Mouse (Mus musculus) gastrocnemius, adult 2 months (tissue): Measurements from ENCODE around the gene Tada3. TPM values are rescaled to one million over a fixed set of nuclear protein-coding genes. Genes with fewer than 3 reads are reported as not detected.
A peak's percentile ranks its signal among the peaks of the same experiment; 100 is the strongest.

Experiments
- DNase-seq: peaks from one replicate; pipeline ENCODE4 v3.0.0; 2022
- H3K27ac ChIP-seq: fragments of 200-600 bp; 2 replicates; pipeline ENCODE4 v1.8.1; 2022; ENCODE audit warnings: mild to moderate bottlenecking
- H3K4me3 ChIP-seq: fragments of 200-600 bp; 2 replicates; pipeline ENCODE4 v1.8.1; 2022; ENCODE audit warnings: mild to moderate bottlenecking, moderate library complexity
- CTCF ChIP-seq: fragments of 200-600 bp; IDR thresholded peaks from 2 replicates; pipeline ENCODE4 v1.8.1; 2022; ENCODE audit warnings: antibody characterized with exemption, mild to moderate bottlenecking, moderate library complexity
- intact Hi-C: fragments of 180-260 bp; cut with DNase I; formaldehyde crosslinking; loops from one replicate; pipeline ENCODE4 v1.15.1; 2025
- long read RNA-seq, 2 experiments: library from polyadenylated mRNA; stranded (forward); transcript quantifications; one replicate each; pipeline ENCODE4 v2.0.0; 2021
- total RNA-seq, 2 experiments: library from RNA; stranded (reverse); gene quantifications; 2 replicates each; pipeline ENCODE4 v1.2.3; 2021

Tada3 gene
- 10 to 100 TPM; 14.1 to 15.5 TPM for total RNA-seq
- long read RNA-seq, experiment 1, partial matches to known transcripts: 4 of 41 reads
- long read RNA-seq, experiment 1, other reads (novel, unspliced or antisense): 36 of 41 reads
- long read RNA-seq, experiment 2, partial matches to known transcripts: 1 of 18 reads
- long read RNA-seq, experiment 2, other reads (novel, unspliced or antisense): 15 of 18 reads

DNA sequence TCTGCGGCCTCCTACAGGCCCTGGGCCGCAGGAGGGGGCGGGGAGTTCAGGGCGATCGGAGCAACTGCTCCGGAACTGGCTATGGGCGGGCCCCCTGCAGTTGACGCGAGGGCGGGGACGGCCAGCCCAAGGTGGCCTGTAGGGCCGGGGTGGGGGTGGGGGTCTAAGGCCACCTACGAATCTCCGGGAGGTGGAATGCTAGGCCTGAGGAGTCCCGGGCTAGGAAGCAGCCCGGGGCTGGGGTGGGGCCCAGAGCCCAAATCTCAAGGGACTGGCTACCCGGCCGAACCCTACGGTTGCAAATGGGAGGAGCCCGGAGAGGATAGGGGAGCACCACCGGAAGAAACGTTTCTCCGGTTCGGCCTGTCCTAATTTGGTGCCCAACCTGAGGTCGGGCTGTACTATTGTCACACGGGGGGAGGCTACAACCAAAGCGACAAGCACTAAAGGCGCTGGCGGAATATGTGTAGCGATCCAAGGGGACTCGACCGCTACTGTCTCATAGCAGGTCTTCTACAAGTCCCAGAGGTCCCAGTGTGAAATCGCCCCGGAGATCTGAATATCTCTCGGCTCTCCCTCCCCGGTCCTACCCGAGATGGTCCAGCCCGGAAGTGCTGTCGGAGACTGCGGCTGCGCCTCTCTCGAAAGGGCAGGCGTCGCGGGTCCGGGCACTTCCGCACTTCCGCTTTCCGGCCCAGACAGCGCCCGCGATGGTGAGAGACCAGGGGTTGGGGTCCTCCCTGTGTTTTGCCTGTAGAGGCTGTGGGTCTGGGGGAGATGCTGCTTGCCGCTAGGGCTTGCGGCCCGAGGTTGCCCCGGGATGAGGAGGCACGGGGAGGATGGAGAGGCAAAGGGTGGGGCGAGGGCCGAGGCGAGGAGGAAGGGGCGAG lies at the start of gene Tada3, which contains the start of gene Arpc4:
Tada3 (minus strand) TSS at position 388 of the 890 bp plus-strand sequence.
Arpc4 (plus strand) TSS at position 620 of the 890 bp plus-strand sequence.
- peak within 1 kb of the TSS; percentile 72 for H3K4me3 ChIP-seq
- H3K27ac ChIP-seq: peak within 1 kb of the TSS; percentile 99
- peak; percentile 95 for DNase-seq
- intact Hi-C loops: loop anchor here (2.0 kb wide), 2 partner anchors 35 to 49 kb away; partner anchors contain the start of gene Camk1
- TF ChIP-seq CTCF: peak; percentile 28

DNA sequence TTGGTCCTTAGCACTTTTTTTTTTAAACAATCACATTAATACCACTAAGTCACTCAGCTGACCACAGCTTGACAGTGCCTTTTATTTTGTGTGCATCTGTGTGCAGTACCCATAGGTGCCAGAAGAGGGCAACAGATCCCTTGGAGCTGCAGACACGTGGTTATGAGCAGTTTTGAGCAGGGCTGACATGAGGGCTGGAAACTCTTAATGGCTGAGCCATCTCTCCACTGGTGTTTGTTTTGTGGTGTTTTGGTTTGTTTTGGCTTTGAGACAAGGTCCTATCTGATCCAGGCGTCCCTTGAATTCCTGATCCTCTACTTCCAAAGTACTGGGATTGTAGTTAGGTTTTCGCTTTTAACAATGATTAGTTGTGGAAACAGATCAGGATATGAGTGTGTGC lies 49.7 kb upstream of the Tada3 start:
- intact Hi-C loops: no loop called here
- peak; percentile 58 for TF ChIP-seq CTCF
- no peak overlapping the region for H3K4me3 ChIP-seq
- H3K27ac ChIP-seq: no peak overlapping the region
- no peak for DNase-seq

DNA sequence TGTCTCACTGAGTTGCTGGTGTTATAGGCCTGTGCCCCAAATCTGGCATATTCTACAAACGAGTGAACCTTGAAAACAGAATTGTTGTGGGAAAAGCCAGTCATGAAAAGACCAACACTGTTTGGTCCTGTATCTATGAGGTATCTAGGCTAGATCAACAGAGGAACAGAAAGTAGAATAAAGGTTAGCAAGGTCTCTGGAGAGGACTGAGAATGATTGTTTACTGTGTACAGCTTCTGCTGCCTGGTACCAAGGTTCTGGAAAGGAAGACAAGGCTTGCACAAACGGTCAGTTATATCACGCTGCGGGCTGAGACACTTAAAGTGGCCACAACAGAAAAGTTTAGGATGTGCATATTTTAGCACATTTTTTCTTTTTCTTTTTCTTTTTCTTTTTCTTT lies 49.0 kb upstream of the Tada3 start:
- no peak for TF ChIP-seq CTCF
- Histone ChIP-seq H3K4me3 (no peak overlapping the region), H3K27ac (no peak overlapping the region)
- intact Hi-C loops: no loop called here
- DNase-seq: no peak

GRCm38 (mm10) chr6:113424187-113424586 lies 46.5 kb upstream of the Tada3 start:
- intact Hi-C loops: no loop called here

GRCm38 (mm10) chr6:113423000-113423399 lies 45.3 kb upstream of the Tada3 start:
- TF ChIP-seq CTCF: no peak
- no peak overlapping the region for H3K4me3 ChIP-seq
- no peak overlapping the region for H3K27ac ChIP-seq
- intact Hi-C loops: no loop called here
- no peak for DNase-seq

More at GRCm38 (mm10) chr6:113424187-113424586, 46.5 kb upstream of the Tada3 start:
- no peak overlapping the region for H3K4me3 ChIP-seq
- no peak overlapping the region for H3K27ac ChIP-seq
- TF ChIP-seq CTCF: peak; percentile 35
- no peak for DNase-seq

DNA sequence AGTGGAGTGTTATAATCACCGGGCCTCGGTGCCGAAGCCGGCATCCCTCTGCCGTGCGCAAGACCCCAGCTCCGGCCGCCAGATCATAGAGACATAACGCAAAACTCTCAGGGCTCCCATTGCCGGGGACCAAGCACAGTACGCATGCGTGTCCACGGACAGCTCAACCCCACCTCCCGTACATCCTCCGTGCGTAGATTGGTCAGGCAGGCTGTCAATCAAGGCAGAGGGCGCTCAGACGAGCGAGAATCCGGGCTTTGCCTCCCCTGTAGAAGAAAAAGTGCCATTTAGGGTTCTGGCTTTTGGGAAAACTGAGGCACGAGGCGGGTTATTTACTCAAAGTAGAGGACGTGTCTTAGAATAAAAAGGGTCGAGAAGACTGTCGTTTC lies 41.5 kb upstream of the Tada3 start, which contains the start of gene Rpusd3:
Rpusd3 (minus strand) TSS at position 142 of the 389 bp plus-strand sequence.
- H3K27ac ChIP-seq: peak within 1 kb of the TSS; percentile 91
- TF ChIP-seq CTCF: no peak
- DNase-seq: peak; percentile 100
- intact Hi-C loops: no loop called here
- H3K4me3 ChIP-seq: peak within 1 kb of the TSS; percentile 91

- peak; percentile 39 for DNase-seq
- Histone ChIP-seq H3K27ac (peak overlapping the region; percentile 91), H3K4me3 (peak overlapping the region; percentile 91)
- intact Hi-C loops: no loop called here
- no peak for TF ChIP-seq CTCF
These were observed 40.9 kb upstream of the Tada3 start for GRCm38 (mm10) chr6:113418441-113419198.

DNA sequence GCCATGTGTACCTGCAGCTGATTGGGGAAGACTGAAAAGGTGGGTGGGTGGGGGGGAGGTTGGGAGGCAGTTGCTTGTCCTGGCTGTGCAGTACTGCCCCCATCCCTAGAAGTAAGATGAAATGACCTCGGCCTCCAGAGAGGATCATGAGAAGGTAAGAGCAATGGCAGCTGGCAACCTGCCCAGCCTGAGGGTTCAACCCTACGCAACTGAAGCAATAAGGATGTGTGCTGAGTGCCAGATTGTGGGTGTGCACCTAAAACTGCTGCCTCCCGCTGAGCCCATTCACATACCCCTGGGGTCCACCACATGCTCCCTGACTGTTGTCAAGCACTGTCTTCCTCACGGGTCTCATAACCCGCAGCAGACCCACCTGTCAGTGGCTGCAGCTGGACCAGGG lies 38.7 kb upstream of the Tada3 start:
- intact Hi-C loops: no loop called here
- no peak overlapping the region for H3K27ac ChIP-seq
- no peak for TF ChIP-seq CTCF
- no peak overlapping the region for H3K4me3 ChIP-seq
- no peak for DNase-seq

- Histone ChIP-seq H3K4me3 (no peak overlapping the region), H3K27ac (no peak overlapping the region)
- intact Hi-C loops: no loop called here
- TF ChIP-seq CTCF: no peak
- DNase-seq: no peak
These were observed 32.3 kb upstream of the Tada3 start for GRCm38 (mm10) chr6:113410001-113410400.

- Histone ChIP-seq H3K4me3 (no peak overlapping the region), H3K27ac (no peak overlapping the region)
- intact Hi-C loops: no loop called here
- no peak for DNase-seq
- TF ChIP-seq CTCF: no peak; the same call in 1 of the 2 replicates
These were observed 29.0 kb upstream of the Tada3 start for GRCm38 (mm10) chr6:113406683-113407082.

GRCm38 (mm10) chr6:113405483-113405882 lies 27.8 kb upstream of the Tada3 start:
- DNase-seq: no peak
- no peak overlapping the region for H3K4me3 ChIP-seq
- H3K27ac ChIP-seq: no peak overlapping the region
- TF ChIP-seq CTCF: no peak
- intact Hi-C loops: no loop called here

- H3K4me3 ChIP-seq: no peak overlapping the region
- no peak for DNase-seq
- intact Hi-C loops: no loop called here
- no peak for TF ChIP-seq CTCF
- H3K27ac ChIP-seq: no peak overlapping the region
These were observed 27.2 kb upstream of the Tada3 start for GRCm38 (mm10) chr6:113404649-113405448.
